Mouse (Mus musculus): ENCODE results near the gene Dner. TPM values are rescaled to one million over a fixed set of nuclear protein-coding genes. Genes with fewer than 3 reads are reported as not detected.

Dner gene
- polyA plus RNA-seq, 1 experiment from 2014 or later = 0.67 TPM

- no peak overlapping the region for H3K9ac ChIP-seq
- no peaks in the 10 kb centered on the region for H3K9me3 ChIP-seq (replicated peaks)
- H3K4me1 ChIP-seq (replicated peaks) = no peaks in the 10 kb centered on the region
- H3K27ac ChIP-seq = no peak overlapping the region
- WGBS = 74% methylated on average over 1 of the region's 1 CpGs
- no peak for ATAC-seq (replicated peaks; ENCODE audit: insufficient number of reproducible peaks, insufficient read depth, low FRiP score, low read depth)
- no peak overlapping the region for H3K4me3 ChIP-seq
- H3K36me3 ChIP-seq = no peaks in the 10 kb centered on the region
- no peak overlapping the region for H3K4me2 ChIP-seq
- no peaks in the 10 kb centered on the region for H3K27me3 ChIP-seq
Observed at GRCm38 (mm10) chr1:84436281-84436680, 259.7 kb downstream of the Dner start.

GRCm38 (mm10) chr1:84433291-84433980 is 262.6 kb downstream of the Dner start:
- H3K4me3 ChIP-seq = no peak overlapping the region

GRCm38 (mm10) chr1:84432311-84432710 is 263.7 kb downstream of the Dner start:
- H3K27ac ChIP-seq = no peak overlapping the region

More at GRCm38 (mm10) chr1:84433291-84433980, 262.6 kb downstream of the Dner start:
- no peaks in the 10 kb centered on the region for H3K27me3 ChIP-seq
- H3K27ac ChIP-seq = no peak overlapping the region
- no peak for ATAC-seq (replicated peaks; ENCODE audit: insufficient number of reproducible peaks, insufficient read depth, low FRiP score, low read depth)
- no peaks in the 10 kb centered on the region for H3K36me3 ChIP-seq
- no peak overlapping the region for H3K9ac ChIP-seq
- H3K4me1 ChIP-seq (replicated peaks) = no peaks in the 10 kb centered on the region
- no peak overlapping the region for H3K4me2 ChIP-seq
- 58% methylated on average over 6 of the region's 6 CpGs for WGBS
- no peaks in the 10 kb centered on the region for H3K9me3 ChIP-seq (replicated peaks)

GRCm38 (mm10) chr1:84428331-84428730 is 267.7 kb downstream of the Dner start:
- Histone ChIP-seq H3K27ac (no peak overlapping the region), H3K4me2 (no peak overlapping the region), H3K9ac (no peak overlapping the region), H3K4me3 (no peak overlapping the region), H3K27me3 (no peaks in the 10 kb centered on the region), H3K9me3 (replicated peaks) (no peaks in the 10 kb centered on the region), H3K36me3 (no peaks in the 10 kb centered on the region), H3K4me1 (replicated peaks) (no peaks in the 10 kb centered on the region)
- 52% methylated on average over 1 of the region's 1 CpGs for WGBS
- ATAC-seq (replicated peaks; ENCODE audit: insufficient number of reproducible peaks, insufficient read depth, low FRiP score, low read depth) = no peak

More at GRCm38 (mm10) chr1:84432311-84432710, 263.7 kb downstream of the Dner start:
- H3K4me1 ChIP-seq (replicated peaks) = no peaks in the 10 kb centered on the region
- H3K9ac ChIP-seq = no peak overlapping the region
- no peaks in the 10 kb centered on the region for H3K27me3 ChIP-seq
- H3K4me3 ChIP-seq = no peak overlapping the region
- WGBS = 59% methylated on average over 1 of the region's 1 CpGs
- no peak for ATAC-seq (replicated peaks; ENCODE audit: insufficient number of reproducible peaks, insufficient read depth, low FRiP score, low read depth)
- no peaks in the 10 kb centered on the region for H3K36me3 ChIP-seq
- no peaks in the 10 kb centered on the region for H3K9me3 ChIP-seq (replicated peaks)
- no peak overlapping the region for H3K4me2 ChIP-seq

- no peak for ATAC-seq (replicated peaks; ENCODE audit: insufficient number of reproducible peaks, insufficient read depth, low FRiP score, low read depth)
- no peak overlapping the region for H3K4me2 ChIP-seq
- WGBS = 70% methylated on average over 11 of the region's 11 CpGs
Observed at GRCm38 (mm10) chr1:84427757-84428156, 268.3 kb downstream of the Dner start.

GRCm38 (mm10) chr1:84426679-84427078 is 269.3 kb downstream of the Dner start:
- Histone ChIP-seq H3K4me3 (no peak overlapping the region), H3K4me1 (replicated peaks) (no peaks in the 10 kb centered on the region), H3K27ac (no peak overlapping the region), H3K27me3 (no peaks in the 10 kb centered on the region), H3K9ac (no peak overlapping the region), H3K36me3 (no peaks in the 10 kb centered on the region), H3K9me3 (replicated peaks) (no peaks in the 10 kb centered on the region), H3K4me2 (no peak overlapping the region)
- ATAC-seq (replicated peaks; ENCODE audit: insufficient number of reproducible peaks, insufficient read depth, low FRiP score, low read depth) = no peak
- 79% methylated on average over 5 of the region's 5 CpGs for WGBS

More at GRCm38 (mm10) chr1:84427757-84428156, 268.3 kb downstream of the Dner start:
- Histone ChIP-seq H3K4me1 (replicated peaks) (no peaks in the 10 kb centered on the region), H3K27me3 (no peaks in the 10 kb centered on the region), H3K9me3 (replicated peaks) (no peaks in the 10 kb centered on the region), H3K27ac (no peak overlapping the region), H3K36me3 (no peaks in the 10 kb centered on the region), H3K9ac (no peak overlapping the region), H3K4me3 (no peak overlapping the region)

- Histone ChIP-seq H3K36me3 (no peaks in the 10 kb centered on the region), H3K4me3 (no peak overlapping the region), H3K9me3 (replicated peaks) (no peaks in the 10 kb centered on the region), H3K4me1 (replicated peaks) (no peaks in the 10 kb centered on the region), H3K27ac (no peak overlapping the region), H3K4me2 (no peak overlapping the region), H3K27me3 (no peaks in the 10 kb centered on the region), H3K9ac (no peak overlapping the region)
- WGBS = 80% methylated on average over 2 of the region's 2 CpGs
- no peak for ATAC-seq (replicated peaks; ENCODE audit: insufficient number of reproducible peaks, insufficient read depth, low FRiP score, low read depth)
Observed at GRCm38 (mm10) chr1:84422881-84423280, 273.1 kb downstream of the Dner start.

GRCm38 (mm10) chr1:84421845-84422244 is 274.2 kb downstream of the Dner start:
- H3K4me3 ChIP-seq = no peak overlapping the region
- H3K9ac ChIP-seq = no peak overlapping the region
- H3K9me3 ChIP-seq (replicated peaks) = no peaks in the 10 kb centered on the region
- WGBS = 75% methylated on average over 1 of the region's 1 CpGs
- ATAC-seq (replicated peaks; ENCODE audit: insufficient number of reproducible peaks, insufficient read depth, low FRiP score, low read depth) = no peak
- H3K4me2 ChIP-seq = no peak overlapping the region
- H3K36me3 ChIP-seq = no peaks in the 10 kb centered on the region
- H3K27ac ChIP-seq = no peak overlapping the region
- H3K4me1 ChIP-seq (replicated peaks) = peaks cover 6% of the 10 kb centered on the region; the same call in 1 of the 2 replicates
- no peaks in the 10 kb centered on the region for H3K27me3 ChIP-seq

- ATAC-seq (replicated peaks; ENCODE audit: insufficient number of reproducible peaks, insufficient read depth, low FRiP score, low read depth) = no peak
- Histone ChIP-seq H3K4me3 (no peak overlapping the region), H3K4me1 (replicated peaks) (peaks cover 6% of the 10 kb centered on the region; the same call in 1 of the 2 replicates), H3K27me3 (no peaks in the 10 kb centered on the region), H3K36me3 (no peaks in the 10 kb centered on the region), H3K9me3 (replicated peaks) (no peaks in the 10 kb centered on the region), H3K27ac (no peak overlapping the region), H3K4me2 (no peak overlapping the region), H3K9ac (no peak overlapping the region)
- WGBS = 57% methylated on average over 2 of the region's 2 CpGs
Observed at GRCm38 (mm10) chr1:84419416-84419815, 276.6 kb downstream of the Dner start.

- ATAC-seq (replicated peaks; ENCODE audit: insufficient number of reproducible peaks, insufficient read depth, low FRiP score, low read depth) = no peak
- H3K9me3 ChIP-seq (replicated peaks) = no peaks in the 10 kb centered on the region
- 75% methylated on average over 9 of the region's 9 CpGs for WGBS
- no peak overlapping the region for H3K27ac ChIP-seq
- H3K4me1 ChIP-seq (replicated peaks) = peaks cover 6% of the 10 kb centered on the region; the same call in 1 of the 2 replicates
- no peak overlapping the region for H3K4me3 ChIP-seq
- H3K36me3 ChIP-seq = no peaks in the 10 kb centered on the region
- H3K9ac ChIP-seq = no peak overlapping the region
- H3K27me3 ChIP-seq = no peaks in the 10 kb centered on the region
- H3K4me2 ChIP-seq = no peak overlapping the region
Observed at GRCm38 (mm10) chr1:84418511-84418910, 277.5 kb downstream of the Dner start.

GRCm38 (mm10) chr1:84417761-84418238 is 278.2 kb downstream of the Dner start:
- H3K4me2 ChIP-seq = no peak overlapping the region
- no peak overlapping the region for H3K4me3 ChIP-seq
- H3K4me1 ChIP-seq (replicated peaks) = peaks cover 6% of the 10 kb centered on the region; the same call in 1 of the 2 replicates
- H3K27me3 ChIP-seq = no peaks in the 10 kb centered on the region
- no peak for ATAC-seq (replicated peaks; ENCODE audit: insufficient number of reproducible peaks, insufficient read depth, low FRiP score, low read depth)
- H3K36me3 ChIP-seq = no peaks in the 10 kb centered on the region
- H3K9ac ChIP-seq = no peak overlapping the region
- no peaks in the 10 kb centered on the region for H3K9me3 ChIP-seq (replicated peaks)
- H3K27ac ChIP-seq = no peak overlapping the region
- 39% methylated on average over 9 of the region's 9 CpGs for WGBS

GRCm38 (mm10) chr1:84417276-84417675 is 278.7 kb downstream of the Dner start:
- Histone ChIP-seq H3K9ac (no peak overlapping the region), H3K27ac (no peak overlapping the region), H3K27me3 (no peaks in the 10 kb centered on the region), H3K36me3 (no peaks in the 10 kb centered on the region), H3K4me1 (replicated peaks) (peaks cover 6% of the 10 kb centered on the region; the same call in 1 of the 2 replicates), H3K9me3 (replicated peaks) (no peaks in the 10 kb centered on the region), H3K4me3 (no peak overlapping the region), H3K4me2 (no peak overlapping the region)
- ATAC-seq (replicated peaks; ENCODE audit: insufficient number of reproducible peaks, insufficient read depth, low FRiP score, low read depth) = no peak
- WGBS = 53% methylated on average over 6 of the region's 6 CpGs

All from heart, embryonic 15.5 days (tissue).